Mouse (Mus musculus) 3134 (cell line): ENCODE results near the gene Ccl22.

Experiments used
- DNase-seq: peaks from one replicate; pipeline ENCODE4 v3.0.0-alpha.2; 2011; ENCODE audit warnings: low spot score; ENCODE audit not compliant: insufficient read length; ENCODE audit errors: extremely low read depth

Gene Ccl22

DNA sequence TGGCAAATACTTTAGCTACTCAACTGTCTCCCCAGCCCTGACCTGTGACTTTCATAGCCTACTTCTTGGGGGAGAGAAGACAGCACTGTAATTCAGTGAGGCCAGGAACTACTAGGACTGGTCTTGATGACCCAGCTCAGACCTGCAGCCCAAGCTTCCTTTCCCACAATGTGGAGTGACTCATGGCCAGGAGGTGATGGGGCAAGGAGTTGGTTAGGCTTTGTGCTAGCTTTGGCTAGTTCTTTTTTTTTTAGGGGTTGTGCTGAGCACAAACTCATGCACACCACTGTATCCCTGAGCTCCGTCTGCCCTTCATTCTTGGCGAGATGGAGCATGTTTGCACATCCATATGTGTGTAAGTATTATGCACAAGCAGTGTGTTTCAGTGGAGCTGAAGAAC lies 31.0 kb downstream of the Ccl22 start:
- DNase-seq = no peak

DNA sequence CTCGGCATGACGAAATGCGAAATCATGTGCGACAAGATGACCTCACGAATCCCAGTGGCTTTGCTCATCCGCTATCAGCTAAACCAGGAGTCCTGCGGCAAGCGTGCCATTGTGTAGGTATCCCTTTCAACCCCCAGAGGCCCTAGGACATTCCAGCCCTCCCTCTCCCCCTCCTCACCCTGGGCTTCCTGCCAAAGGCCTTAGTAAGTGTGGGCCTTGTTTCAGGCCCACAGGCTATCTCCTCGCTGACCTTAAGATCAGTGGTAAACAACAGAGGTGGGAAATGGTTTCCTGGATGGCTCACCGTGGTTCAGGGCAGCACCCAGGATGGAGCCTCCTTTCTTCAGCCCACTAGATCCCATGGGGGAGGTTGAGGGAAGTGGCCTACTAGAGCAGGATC lies 32.6 kb downstream of the Ccl22 start:
- DNase-seq = no peak

DNA sequence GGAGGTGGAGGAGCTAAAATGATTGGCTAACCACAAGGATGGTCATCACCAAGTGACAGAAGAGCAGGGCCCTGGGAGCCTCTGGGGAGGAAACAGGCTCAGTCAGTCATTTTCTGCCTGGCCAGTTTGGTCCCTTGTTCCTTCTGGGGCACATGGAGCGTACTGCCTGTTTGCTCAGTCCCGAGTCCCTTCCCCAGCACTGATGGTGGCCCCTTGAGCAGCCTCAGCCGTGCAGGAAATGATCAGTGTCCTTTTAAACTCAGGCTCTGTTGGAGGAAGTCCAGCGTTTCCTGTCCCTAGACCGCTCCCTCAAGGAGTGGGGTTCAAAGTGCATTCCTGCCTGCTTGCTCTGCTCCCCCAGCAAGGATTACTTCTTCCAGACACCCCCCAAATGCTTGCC lies 33.1 kb downstream of the Ccl22 start:
- no peak for DNase-seq

DNA sequence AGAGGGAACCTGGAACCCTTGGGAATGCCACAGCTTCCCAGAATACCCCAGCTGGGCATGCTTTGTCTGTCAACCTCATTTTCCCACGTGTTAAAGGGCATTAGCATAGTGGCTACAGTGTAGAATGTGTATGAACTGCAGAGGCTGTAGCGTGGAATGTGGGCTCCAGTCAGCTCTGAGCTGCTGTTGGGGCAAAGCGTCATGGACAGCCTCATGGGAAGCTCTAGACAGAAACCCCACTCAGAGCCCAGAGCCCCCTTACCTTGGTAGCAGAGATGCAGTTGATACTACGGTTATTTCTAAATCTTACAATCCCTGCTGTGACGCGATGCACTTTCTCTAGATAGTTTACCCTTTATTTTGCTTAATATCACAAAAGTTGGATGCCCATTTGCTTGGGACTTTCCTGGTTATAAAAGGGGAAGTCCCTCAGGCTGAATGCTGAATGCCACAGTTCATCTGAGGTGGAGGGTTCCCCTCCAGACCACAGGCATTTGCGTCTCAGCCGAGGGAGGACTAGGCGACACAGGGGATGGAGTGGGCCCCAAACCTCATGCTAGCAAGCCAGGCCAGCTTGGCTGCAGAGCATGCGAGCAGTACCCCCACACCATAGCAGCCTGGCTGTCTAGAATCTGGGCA lies 33.6 kb downstream of the Ccl22 start:
- DNase-seq = no peak

DNA sequence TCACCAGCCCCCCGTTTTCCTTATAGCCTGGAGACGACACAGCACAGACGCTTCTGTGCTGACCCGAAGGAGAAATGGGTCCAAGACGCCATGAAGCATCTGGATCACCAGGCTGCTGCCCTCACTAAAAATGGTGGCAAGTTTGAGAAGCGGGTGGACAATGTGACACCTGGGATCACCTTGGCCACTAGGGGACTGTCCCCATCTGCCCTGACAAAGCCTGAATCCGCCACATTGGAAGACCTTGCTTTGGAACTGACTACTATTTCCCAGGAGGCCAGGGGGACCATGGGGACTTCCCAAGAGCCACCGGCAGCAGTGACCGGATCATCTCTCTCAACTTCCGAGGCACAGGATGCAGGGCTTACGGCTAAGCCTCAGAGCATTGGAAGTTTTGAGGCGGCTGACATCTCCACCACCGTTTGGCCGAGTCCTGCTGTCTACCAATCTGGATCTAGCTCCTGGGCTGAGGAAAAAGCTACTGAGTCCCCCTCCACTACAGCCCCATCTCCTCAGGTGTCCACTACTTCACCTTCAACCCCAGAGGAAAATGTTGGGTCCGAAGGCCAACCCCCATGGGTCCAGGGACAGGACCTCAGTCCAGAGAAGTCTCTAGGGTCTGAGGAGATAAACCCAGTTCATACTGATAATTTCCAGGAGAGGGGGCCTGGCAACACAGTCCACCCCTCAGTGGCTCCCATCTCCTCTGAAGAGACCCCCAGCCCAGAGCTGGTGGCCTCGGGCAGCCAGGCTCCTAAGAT lies 34.3 kb downstream of the Ccl22 start:
- DNase-seq = no peak

DNA sequence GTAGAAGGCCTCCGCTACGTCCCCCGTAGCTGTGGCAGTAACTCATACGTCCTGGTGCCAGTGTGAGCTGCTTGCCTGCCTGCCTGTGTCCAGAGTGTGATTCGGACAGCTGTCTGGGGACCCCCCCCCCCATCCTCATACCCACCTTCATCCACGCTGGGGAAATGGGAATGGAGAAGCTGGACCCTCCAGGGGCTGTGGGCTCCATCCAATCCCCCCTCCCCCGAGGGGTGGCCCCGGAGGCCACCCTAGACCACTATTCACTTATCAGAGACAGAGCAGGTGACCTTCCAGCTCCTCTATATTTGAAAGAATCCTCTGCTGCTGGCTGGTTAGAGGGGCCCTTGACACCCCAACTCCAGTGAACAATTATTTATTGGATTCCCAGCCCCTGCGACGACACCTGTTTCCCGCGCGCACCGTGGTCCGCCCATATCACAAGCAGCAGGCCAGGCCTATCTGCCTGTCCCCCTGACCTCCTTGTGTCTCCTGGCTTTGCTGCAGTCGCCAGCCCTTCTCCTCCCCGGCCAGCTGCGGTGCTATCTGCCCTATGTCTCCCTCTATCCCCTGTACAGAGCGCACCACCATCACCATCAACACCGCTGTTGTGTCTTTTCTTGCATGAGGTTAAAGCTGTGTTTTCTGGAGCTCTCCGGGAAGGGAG lies 35.2 kb downstream of the Ccl22 start:
- no peak for DNase-seq

DNA sequence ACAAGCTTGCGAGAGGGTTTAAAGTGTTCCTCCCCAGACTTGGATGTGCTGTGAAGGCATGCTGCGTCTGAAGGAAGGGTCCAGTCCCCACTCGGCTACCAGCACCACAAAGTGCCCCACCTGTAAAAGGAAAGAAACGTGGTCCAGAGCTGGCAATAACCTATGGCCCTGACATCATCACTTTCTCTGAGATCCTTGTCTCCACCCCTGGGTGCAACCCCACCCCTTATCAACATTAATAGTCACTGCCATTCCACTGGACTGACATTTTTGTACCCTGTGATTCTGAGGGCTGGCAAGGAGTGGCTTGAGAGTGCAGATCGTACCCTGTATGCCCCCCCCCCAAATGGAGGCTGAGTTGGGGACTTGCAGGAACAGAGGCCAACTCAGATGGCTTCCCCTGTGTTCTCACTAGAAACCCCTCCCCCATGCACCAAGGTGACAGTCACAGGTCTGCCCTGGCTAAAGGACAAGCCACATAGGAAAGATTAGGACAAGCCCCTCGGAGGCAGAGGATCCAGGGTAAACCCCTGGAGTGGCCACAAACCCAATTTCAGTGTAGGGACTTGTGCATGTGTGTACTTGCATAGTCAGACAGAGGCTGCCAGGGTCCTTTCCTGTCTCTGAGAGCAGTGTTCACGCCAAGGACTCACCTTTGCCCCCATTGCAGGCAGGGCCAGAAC lies 35.9 kb downstream of the Ccl22 start:
- DNase-seq = no peak

DNA sequence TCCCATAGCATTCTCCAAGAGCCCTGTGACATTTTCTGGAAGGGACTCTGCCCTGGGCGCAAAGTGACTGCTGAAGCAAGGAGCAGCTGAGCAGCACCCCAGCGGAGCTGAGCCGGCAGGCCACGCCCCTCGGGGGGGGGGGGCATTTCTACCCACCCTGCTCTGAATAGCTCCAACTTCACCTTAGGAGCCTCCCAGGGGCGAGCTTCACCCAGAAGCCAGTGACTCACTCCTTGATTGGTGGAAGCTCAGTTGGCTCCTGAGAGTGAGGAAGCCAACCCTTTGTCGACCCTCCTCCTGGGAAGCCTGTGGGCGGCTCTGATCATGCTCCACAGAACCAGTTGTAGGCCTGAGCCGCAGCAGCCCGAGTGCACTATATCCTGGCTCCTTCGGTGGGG lies 36.4 kb downstream of the Ccl22 start:
- DNase-seq = no peak

DNA sequence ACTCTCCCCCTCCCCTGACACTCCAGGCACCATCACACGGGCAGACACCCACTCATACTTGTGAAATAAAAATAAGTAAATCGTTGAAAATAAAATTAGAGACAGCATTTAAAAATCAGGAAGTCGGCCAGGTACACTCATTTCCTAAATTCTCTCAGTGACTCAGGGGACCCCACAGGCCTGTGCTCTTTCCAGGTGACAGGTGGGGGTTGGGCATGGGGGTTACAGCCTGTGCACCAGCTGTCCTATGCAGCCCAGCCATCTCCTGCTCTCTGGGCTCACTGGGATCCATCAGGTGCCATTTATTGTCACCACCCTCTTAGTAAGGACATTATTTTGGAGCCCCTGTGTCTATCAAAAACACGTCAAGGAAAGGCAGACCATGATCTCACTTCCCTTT lies 38.5 kb downstream of the Ccl22 start:
- no peak for DNase-seq

DNA sequence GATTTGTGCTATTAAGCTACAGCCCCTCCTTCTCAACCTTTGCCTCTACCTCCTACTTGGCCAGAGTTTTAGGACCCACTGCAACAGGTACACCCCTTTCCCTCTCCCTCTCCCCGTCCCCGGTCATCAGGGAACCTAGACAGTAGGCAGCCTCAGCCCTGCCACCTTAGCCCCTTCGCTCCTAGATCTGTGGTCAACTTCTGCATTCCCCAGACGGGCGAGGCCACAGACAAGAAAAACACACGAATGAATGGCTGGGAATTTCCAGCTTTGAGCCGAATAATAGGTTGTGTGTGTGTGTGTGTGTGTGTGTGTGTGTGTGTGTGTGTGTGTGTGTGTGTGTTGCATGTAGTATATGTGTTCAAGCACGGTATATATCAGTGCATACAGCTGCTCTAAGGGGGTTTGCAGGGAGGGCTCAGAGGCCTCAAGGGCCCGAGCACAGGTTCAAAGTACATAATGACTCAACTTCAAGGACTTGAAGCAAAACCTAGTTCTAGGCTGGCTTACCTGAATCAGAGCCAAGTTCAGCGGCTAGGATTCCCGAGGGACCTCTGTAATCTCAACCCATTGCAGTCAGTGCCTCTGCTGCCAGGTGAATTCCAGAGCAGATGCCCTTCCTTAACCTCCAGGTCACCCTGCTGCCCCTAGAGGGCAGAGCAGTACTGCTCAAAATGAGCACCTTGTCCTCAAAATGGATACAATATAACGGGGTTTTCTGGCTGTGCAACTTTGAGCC lies 40.0 kb downstream of the Ccl22 start:
- DNase-seq = peak; percentile 74

DNA sequence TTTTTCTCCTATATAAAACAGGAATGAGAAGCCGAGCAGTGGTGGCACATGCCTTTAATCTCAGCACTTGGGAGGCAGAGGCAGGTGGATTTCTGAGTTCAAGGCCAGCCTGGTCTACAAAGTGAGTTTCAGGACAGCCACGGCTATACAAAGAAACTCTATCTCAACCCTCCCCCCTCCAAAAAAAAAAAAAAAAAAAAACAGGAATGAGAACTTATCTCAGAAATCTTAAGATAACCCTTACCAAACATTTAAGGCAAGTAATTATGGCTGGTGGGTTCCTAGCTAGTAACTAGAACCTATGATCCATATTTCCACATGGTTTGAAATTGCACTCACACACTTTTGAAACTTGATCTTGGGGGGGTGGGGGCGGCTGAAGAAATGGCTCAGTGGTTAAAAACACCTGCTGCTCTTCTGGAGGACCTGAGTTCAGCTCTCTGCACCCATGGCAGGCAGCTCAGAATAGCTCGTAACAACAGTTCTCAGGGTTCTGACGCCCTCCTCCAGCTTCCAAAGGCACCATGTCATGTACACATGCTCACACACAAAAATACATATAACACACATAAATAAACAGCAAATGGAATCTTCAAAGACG lies 40.7 kb downstream of the Ccl22 start:
- no peak for DNase-seq

DNA sequence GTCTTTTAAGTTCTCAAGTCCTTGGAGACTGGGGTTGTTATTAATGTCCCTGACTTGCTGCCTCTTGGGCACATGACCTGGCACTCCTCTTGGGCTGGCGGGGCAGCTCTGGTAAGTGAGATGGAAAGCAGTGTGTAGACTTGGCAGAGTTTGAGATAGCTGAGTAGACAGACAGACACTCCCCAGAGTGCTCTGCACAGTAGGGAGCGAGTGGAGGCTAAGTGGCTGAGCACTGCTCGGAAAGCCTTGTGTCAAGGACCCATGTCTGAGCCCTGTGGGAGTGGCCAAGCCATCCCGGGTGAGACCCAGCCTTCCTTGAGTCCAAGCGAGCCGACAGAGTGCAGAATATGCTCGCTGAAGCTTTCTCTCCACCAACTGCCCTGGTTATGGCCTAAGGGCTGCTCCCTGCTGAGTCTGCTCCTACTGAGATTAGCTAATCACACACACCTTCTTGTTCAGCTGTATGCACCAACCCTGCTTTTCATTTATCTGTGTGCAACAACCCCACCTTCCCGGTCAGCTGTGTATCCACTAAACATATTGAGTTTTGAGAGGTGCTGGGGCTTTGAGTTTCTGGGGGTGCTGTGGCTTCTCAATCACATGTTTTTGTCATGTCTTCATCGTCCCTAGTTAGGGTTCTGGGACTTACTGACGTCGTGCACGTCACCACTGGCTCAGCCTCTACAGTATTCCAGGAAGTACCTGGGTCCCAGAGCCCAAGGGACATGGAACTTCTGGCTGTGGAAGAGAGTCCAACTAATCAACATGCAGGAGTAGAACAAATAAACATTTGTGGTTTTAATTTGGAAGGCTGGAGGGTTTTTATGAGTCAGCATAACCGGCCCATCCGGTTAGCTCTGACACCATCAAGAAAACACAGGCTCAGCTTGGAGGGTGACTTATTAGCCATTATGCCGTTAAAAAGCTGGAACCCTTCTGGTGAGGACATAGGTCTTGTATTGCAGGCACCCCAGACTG lies 42.4 kb downstream of the Ccl22 start:
- peak; percentile 81 for DNase-seq

DNA sequence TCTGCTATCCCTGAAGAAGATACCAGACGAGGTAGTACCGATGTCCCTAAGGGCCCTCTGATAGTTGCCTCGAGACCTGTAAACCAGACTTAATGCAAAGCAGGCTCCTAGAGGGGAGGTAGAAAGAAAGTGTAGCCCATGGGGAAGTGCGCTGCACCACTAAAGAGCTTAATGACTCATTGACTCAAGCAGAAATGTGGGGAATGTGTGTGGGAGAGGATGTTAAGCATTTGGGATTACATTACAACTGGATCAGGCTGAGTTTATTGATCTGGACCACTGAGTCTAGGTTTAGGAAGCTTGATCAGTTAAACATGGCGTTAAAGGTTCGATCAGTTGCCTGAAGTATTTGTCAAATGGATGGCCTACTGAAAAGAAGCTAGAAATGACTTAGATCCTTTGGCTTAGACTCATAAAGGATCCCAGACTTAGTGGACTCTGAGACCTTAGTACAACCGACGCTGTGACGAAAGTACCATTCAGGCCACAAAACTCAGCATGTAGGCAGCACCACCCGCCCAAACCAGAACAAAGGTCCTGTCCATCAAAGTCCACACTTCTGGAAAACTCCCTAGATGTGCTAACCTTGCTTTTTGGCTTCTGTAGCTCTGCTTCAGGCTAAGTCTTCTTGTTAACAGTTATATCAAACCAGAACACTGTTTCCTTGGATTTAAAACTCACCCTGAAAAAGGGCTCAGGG lies 44.0 kb downstream of the Ccl22 start:
- DNase-seq = no peak

DNA sequence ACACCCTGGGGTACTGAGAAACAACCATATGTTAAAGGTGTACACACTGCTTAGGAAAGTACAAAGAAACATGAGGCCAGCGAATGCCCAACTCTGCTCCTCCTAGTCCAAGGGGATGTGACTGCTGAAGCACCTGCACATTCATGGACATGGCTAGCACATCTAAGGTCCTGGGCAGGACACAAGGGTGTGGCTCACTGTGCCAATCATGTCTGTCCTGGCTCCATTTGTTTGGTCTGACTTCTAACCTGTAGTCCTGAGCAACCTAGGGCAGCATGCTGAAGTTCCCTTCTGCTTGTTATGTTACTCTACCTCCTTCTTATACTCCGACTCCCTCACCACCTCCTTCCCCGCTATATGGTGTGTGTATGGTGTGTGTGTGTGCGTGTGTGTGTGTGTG lies 49.0 kb downstream of the Ccl22 start:
- no peak for DNase-seq

DNA sequence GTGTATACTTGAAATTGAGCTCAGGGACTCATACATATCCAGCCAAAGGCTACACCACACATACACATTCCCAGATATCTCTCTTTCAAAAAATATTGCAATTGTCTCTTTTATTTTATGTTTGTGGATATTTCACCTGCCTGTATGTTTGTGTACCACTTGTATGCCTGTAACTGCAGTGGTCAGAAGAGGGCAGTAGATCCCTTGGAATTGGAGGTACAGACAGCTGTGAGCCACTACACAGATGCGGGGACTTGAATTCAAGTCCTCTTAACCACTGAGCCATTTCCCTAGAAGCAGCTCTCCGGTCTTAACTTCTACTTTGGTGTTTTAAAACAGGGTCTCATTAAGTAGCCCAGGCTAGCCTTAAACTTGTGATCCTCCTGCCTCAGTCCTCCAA lies 49.4 kb downstream of the Ccl22 start:
- DNase-seq = no peak

DNA sequence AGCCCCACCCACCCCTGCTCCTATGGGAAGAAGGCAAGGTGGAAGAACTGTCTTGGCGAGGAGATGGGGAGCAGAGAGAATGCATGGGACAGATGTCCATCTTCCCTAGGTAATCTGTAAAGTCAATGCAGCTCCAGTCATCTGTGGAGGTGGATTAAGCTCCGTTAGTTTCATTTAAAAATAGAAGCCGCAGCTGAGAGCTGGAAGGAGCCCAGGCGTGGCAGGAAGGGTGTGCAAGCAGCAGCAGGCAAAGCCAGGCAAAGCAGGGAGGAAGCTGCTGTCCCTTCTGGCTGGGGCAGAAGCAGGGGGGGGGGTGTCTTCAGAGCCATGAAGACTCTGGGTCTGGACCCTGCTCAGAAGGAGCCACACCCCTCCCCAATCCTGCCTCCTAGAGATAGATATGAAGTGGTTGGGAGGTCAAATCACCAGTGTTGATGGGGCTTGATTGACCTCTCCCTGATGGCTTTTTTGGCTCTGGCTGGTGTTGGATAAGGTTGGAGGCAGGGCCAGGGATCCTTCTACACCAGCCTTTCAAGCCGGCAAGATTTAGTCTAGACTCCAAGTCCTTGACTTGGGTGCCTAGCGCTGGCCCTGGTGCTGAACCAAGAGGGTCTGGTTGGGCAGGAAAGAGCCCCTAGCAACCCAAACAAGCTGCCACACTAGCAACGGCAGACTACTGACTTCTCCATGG lies 55.0 kb downstream of the Ccl22 start:
- no peak for DNase-seq
